Mouse (Mus musculus) cerebellum, postnatal 25 days (tissue): ENCODE measurements around the gene Orai3.
"Not testable (repeated sequence)": the region's sequence is repeated elsewhere in the genome, so short reads cannot be mapped to it uniquely, and the experiment has no call there.

Source experiments
- DNase-seq, 2 experiments: peaks; one replicate each; pipeline ENCODE4 v3.0.0; 2021; ENCODE audit warnings: mixed read lengths in 2 of 2

The Orai3 gene

DNA sequence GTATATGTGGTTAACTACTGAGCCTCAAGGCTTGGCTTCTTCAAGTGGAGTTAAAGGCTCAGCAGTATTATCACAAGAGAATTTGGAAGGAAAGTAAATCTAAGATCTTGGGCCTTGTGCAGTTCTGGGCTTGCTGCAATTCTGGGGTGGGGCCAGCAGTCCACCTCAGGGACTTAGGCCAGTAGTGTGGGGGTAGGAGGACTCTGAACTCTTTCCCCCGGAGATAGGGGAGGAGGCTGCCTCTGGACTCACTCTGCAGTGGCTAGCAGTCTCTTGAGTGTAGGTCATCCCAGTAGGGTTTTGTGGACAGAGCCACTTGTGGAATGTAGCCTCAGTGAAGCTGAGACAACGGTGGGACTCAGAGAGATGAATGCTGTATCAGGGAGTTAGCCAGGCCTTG is 3.9 kb upstream of the Orai3 start:
- DNase-seq: no peak

DNA sequence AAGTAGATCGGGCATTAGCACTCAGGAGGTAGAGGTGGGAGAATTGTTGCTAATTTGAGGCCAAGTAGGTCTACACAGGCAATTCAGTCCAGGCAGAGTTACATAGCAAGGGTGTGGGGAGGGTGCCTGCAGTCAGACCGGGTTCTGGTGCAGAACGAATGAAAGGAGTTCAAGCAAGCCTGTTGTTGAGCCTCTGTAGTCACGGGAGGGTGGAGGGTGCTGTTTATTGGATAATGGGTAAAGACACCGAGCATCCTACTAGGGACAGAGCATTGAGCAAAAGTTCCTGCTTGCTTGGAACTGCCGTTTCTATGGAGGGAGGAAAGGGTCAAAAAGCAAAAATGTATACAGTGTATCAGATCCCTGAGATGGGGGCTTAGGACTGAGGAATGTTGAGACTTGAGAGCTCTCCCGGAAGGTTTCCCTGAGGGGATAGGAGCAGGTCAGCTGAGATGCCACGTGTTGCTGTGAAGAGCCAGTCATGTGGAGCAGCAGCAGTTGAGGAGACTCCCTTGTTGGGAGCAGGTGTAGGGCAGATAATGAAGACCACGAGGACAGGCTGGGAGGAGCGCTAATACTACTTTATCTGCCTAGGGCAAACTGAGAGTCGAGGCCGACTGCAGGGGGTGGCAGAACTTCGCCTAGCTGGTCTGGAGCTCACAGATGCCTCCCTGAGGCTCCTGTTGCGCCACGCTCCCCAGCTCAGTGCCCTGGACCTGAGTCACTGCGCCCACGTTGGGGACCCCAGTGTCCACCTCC is 2.6 kb upstream of the Orai3 start:
- peak in 1 of 2 experiments; percentile 27 for DNase-seq

DNA sequence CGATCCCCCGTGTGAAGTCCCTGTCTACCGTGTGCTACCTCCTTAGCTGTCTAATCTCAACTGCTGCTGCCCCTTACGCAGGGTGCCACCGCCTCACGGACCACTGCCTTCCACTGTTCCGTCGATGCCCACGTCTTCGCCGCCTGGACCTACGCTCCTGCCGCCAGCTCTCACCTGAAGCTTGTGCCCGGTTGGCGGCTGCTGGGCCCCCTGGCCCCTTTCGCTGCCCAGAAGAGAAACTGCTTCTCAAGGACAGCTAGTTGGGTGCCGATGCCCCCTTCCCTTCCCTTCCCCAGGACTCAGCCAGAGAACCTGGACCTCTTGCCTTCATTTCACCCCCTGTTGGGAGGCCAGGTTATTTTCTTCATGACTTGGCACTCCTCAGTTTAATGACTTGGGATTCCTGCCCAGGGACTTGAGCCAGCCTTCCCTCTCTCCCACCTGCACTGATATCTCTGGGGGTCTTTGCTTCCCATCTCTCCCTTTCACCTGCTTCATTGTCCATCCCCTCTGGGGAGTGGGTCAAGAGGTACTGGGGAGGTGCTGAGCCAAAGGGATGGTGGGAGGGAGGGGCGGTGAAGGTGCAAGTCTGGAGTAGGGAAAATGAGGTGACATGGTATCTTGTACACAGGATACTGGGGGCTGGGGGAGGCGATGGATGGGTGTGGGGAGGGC is 1.8 kb upstream of the Orai3 start:
- DNase-seq: peak in 1 of 2 experiments; percentile 38

DNA sequence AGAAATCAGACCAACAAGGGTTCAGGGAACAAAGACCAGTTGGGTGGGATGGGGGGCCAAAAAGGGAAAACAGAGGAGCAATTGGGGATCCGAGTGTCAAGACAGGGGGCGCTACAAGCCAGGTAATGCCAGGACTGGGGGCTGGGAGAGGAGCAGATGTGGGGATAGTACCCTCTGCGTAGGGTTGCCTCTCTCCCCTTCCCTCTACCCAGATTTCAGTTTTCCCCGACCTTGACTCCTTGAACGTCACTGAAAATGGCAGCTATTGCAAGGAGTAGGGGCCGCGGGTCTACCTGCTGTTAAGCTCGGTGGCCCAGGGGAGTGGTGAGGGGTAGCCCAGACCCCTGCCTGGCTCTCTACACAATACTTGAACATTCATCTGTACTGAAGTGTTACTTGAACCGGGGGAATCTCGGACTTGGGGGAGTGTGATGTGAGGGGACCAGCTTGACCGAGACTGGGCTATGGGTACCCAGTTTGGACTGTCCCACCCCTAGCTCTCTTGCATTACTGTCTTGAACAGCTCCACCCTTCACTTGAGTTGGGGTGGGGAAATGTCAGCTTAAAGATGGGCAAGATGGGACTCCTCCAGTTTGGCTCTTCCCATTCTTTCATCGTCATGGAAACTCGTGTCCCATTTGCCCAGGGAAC is 1.1 kb upstream of the Orai3 start:
- DNase-seq: peak; percentile 37 to 64

DNA sequence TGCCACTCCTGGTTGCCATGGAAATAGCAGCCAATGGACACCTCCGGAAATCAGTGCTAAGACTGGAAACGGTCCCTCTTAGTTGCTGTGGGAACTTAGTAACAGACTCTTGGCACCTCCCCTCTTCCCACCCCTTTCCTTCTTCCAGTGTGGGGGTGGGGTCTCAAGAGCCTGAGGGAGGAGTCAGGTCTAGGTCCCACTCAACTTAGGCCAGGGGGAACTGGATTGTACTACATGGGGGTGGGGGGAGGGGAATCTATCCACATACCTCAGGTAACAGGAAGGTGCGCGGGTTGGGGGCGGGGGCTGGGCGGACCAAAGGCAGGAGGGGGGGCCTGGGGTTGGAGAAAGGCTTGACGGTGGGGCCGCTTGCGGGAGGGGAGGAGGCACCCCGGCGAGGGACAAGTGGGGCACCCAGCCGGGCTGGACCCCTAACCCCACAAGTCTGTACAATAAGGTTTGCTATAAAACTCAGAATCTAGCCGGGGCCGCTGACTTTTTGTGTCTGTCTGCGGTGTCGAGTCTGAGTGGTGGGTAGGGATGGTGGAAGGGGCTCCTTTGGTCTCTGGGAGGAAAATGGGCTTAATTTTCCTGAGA is 520 bp upstream of the Orai3 start:
- peak; percentile 93 to 95 for DNase-seq

DNA sequence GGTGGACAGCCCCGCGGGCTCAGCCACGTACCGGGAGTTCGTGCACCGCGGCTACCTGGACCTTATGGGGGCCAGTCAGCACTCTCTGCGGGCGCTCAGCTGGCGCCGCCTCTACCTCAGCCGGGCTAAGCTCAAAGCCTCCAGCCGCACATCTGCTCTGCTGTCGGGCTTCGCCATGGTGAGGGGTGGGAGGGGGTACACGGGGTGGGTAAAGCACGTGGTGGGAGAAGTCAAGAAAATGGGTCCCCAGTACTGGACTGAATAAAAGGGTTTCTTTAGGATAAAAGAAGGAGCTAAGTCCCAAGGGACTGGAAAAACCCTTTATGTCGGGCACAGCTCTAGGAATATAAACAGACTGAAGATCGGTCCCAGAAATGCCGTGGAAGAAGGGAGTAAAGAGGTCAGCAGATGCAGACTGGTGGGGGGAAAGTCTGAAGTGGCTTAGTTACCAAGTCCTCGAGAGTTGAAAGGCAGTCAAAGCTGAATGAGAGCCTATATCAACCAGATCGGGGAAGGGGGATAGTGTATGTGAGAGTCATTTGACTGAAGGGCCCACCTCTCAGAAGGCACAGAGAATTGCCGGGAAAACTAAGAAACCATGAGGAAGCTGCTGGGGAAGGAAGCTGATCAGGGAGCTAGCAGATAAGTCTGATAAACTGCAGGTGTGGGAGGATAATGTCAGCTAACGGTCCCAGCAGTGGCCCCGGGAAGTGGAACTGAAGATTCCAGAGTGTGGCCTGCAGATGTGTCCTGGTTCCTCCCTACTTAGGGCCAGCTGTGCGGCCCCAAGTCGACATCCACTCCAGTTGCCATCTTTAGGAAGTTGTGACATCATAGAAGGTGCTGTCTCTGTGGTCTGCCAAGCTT is 657 bp downstream of the Orai3 start:
- no peak for DNase-seq

DNA sequence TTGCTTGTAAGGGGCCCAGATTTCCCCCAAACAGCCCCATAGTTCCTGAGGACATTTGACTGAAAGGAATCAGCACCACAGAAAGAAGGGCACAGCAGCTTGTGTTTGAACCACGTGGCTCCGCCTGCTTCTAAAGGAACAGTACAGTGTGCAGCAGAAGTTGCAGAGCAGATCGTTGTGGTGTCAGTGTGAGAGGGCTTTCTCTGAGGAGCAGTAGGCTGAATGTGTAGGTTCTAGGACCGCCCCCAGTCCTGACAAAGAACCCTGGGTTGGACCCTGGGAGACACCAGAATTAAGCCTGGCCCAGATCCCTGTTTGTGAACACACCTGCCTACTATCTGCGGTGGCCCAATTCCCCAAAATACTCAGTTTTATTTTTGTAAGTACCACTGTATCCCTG is 1.6 kb downstream of the Orai3 start:
- DNase-seq: no peak

DNA sequence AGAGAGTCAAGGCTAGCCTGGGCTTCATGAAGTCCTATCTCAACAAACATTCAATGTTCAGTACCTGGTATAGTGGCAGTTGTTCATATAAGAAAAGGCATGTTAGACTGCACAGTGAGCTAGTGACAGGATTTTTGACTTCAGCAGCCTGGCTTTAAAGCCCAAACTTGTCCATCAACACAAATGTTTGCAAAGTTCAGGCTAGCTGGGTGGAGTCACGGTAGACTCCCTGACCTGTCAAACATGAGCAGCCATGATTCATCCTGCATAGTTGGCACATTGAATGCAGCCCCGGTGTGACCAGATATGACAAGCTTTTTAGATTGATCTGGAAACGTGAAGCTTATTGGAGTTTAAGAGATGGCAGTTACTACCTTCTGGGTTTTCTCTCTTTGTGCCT is 2.5 kb downstream of the Orai3 start:
- DNase-seq: no peak

DNA sequence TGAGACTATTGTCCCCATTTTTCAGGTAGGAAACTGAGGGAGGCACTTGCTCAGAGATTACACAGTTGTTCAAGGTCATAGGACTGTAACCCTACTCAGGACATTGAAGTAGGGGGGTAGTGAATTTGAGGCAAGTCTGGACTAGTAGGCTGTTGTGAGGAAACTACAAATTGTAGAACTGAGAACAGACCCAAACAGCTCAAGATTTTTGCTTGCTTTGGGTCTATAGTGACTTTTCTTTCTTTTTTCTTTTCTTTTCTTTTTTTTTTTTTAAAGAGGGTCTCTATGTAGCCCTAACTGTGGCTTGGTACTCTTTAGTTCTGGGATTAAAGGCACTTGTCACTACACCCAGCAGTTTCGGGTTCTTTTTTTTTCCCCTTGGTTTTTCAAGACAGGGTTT is 2.9 kb downstream of the Orai3 start:
- DNase-seq: no peak

DNA sequence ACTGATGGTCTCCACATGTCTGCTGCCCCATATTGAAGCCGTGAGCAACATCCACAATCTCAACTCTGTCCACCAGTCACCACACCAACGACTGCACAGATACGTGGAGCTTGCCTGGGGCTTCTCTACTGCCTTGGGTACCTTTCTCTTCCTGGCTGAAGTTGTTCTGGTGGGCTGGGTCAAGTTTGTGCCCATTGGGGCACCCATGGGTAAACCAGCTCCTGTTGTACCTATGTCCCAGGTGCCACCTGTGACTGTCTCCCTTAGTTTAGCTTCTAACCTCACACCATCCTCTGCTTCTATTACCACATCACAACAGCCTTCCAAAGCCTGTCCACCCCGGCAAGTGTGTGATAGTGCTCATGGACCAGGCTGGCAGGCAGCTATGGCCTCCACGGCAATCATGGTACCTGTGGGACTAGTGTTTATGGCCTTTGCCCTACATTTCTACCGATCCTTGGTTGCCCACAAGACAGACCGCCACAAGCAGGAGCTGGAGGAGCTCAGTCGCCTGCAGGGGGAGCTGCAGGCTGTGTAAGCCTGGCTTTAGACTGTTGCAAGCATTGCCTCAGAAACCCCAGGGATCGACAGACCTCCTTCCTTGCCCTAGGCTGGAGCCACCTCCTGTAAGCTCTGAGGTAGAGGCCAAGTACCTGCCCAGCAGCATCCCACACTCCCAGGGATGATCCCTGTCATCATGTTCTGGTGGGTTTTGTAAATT is 4.2 kb downstream of the Orai3 start:
- peak; percentile 82 to 90 for DNase-seq

DNA sequence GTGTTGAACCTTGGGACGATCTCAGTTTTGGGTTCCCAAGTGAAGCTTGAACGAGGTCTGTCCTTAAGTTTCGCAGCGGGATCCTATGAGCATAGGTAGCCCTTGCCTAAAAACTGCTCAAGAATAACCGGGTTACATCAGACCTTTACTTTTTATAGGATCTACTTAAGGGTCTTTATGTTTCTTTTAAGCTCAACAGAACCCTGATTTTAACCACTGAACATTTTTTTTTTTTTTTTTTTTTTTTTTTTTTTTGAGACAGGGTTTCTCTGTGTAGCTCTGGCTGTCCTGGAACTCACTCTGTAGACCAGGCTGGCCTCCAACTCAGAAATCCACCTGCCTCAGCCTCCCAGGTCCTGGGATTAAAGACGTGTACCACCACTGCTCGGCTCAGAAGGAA is 6.2 kb downstream of the Orai3 start:
- DNase-seq: not testable (repeated sequence)

DNA sequence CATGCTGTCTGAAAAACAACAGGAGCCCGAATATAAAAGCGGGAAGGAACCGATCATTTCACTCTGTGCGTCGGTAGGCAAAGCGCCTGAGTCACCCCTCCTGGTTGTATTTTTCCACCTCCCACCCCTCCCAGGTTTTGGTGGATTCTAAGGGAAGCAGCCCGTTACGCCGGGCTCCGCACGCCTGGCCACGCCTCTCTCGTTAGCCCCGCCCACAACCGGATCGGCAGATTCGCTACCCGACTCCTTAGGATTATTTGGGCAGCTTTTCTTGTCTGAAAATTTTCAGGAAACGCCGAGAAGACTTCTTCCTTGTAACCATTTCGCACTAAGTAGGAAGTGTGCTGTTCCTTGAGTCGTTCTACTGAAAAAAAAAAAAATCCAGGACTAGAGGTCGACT is 6.8 kb downstream of the Orai3 start, which contains the start of gene Setd1a:
Gene Setd1a (plus strand): TSS at position 245 of the 400 bp plus-strand sequence.
- peak; percentile 92 to 96 for DNase-seq

DNA sequence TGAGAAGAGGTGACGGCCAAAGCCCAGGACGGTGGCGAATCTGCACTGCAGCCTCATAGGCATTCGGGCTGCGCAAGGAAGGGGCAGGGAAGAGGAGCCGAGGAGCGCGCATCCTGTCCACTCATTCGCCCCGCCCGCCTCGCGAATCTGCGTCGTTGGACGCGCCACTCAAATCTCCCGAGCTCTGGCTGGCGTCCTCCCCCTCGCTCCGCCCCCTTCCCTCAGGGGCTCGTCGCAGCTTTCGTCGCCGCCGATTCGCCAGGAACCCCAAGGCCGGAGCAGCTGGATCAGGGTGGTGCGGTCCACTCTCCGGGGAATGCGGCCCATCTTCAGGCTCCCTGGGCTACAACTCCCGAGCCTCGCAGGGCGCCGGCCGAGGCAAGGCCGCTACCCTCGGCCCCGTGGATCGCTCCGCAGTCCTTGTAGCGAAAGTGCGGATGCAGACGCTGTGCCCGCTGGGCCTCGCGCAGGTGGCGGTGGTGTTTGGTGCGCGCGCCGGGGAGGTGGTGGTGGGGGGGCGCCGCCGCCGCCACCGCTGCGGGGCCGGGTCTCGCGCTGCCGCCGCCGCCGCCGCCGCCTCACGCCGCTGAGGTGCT is 7.4 kb downstream of the Orai3 start:
- DNase-seq: peak; percentile 98 to 99

DNA sequence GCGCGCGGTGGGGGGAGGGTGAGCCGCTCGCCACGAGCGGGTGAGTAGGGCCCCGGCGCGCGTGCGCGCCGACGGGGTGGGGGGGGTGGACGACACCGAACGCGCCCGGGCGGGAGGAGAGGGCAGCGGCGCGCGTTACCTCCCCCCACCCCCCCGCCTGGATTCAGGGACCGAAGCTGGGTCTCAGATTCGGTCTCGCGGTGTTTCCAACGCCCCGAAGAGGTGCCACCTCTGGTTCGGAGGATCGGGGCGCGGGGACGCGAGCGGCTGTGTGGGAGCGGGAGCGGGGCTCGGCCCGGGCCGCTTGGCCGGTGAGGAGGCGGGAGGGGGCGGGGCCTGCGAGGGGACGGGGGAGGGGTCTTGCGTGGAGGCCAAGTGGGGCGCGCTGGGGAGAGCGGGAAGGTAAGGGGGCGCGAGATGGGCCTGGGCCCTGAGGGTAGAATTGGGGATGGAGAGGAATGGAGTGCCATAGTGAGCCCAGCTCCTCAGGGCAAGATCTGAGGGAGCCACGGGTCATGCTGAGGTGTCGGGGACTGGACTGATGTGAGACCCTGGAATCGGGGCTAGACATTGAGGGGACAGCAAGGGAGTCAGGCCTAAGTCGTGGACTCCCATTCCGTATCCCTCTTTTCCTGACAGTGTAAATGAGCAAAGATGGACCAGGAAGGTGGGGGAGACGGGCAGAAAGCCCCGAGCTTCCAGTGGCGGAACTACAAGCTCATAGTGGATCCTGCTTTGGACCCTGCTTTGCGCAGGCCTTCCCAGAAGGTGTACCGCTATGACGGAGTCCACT is 8.1 kb downstream of the Orai3 start:
- peak in 1 of 2 experiments; percentile 82 for DNase-seq

DNA sequence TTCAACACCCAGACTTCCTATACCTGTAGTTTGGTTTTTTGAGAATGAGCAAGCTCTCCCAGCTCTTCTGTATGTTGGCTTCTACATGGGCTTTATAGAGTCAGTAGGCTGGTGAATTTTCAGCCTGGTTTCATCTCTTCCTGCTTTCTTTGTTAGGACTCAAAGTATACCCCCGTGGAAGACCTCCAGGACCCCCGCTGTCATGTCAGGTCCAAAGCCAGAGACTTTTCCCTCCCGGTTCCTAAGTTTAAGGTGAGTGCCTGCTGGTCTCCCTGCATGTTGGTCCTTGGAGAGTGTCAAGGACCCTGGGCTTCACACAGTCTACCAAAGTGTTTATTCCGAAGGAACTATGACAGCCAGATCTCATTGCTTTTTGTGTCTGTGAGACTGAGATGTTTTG is 8.7 kb downstream of the Orai3 start:
- peak; percentile 24 to 54 for DNase-seq

DNA sequence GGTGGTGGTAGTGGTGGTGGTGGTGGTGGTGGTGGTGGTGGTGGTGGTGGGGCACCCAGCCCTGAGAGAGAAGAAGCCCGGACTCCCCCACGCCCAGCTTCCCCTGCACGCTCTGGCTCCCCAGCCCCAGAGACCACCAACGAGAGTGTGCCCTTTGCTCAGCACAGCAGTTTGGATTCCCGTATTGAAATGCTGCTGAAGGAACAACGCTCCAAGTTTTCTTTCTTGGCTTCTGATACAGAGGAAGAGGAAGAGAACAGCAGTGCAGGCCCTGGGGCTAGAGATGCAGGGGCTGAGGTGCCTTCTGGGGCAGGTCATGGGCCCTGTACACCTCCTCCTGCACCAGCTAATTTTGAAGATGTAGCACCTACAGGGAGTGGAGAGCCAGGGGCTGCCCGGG is 15.7 kb downstream of the Orai3 start, which contains the start of gene Gm49388:
Gene Gm49388 (plus strand): TSS at position 301 of the 400 bp plus-strand sequence.
- DNase-seq: no peak

DNA sequence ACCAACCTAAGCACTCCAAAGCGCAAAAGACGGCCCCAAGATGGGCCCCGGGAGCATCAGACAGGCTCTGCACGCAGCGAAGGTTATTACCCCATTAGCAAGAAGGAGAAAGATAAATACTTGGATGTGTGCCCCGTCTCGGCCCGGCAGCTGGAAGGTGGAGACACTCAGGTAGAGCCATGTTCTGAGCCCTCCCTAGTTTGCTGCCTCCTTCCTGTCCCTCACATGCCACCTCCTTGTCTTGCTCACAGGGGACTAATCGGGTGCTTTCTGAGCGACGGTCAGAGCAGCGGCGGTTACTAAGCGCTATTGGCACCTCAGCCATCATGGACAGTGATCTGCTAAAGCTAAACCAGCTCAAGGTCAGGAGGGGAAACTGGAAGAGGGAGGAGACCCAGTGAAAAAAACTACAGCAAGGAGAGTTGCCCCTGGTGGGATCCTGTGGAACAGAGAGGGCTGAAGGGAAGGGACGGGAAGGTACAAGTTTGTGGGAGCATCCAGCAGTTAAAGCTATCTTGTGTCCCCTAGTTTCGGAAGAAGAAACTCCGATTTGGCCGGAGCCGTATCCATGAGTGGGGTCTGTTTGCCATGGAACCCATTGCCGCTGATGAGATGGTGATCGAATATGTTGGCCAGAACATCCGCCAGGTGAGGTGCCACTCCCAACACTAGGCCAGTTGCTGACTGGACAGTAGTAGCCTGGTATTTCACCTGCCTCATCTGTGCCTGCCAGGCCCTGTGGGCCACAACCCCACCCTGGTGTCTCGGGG is 27.6 kb downstream of the Orai3 start:
- peak in 1 of 2 experiments; percentile 22 for DNase-seq

DNA sequence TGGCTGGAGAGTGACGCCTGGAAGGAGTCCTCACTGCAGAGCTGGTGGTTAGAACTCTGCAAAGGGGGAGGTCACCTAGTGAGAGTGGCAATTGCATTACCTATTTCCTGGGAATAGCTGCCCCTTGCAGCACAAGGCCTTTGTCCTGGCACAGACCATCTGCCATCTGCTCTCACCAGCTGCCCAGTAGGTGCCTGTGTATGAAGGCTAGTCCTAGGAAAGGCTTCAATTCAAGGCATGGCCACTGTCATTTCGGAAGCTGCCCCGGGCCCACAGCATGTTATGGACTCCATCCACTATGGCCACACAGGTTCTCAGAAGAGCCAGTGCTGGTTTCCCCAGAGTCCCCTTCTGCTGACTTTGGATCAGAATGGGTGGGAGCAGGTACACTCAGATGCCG is 29.0 kb downstream of the Orai3 start:
- DNase-seq: peak; percentile 95 to 97

DNA sequence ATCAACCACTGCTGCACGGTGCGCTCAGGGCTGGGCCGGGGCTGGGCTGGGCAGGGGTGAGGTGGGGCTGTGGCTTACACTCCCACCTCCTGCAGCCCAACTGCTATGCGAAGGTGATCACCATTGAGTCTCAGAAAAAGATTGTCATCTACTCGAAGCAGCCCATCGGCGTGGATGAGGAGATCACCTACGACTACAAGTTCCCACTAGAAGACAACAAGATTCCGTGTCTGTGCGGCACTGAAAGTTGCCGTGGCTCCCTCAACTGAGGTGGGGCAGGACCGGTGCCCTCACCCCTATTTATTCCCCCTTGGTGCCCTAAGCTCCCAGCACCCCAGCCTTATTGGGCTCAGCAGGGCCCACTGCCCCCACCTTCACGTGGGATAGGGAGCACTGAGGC is 29.6 kb downstream of the Orai3 start:
- DNase-seq: no peak
